Mouse (Mus musculus) ES-E14 (cell line): ENCODE results near the gene Arl15.

Experiments used
- CHD2 ChIP-seq: IDR thresholded peaks from 2 replicates; pipeline ENCODE4 v1.6.1; 2014; ENCODE audit warnings: mild to moderate bottlenecking, low read depth, low read length, inconsistent platforms
- HCFC1 ChIP-seq: IDR thresholded peaks from 2 replicates; pipeline ENCODE4 v1.6.1; 2012; ENCODE audit warnings: low read length, inconsistent platforms, borderline replicate concordance; ENCODE audit not compliant: insufficient read depth
- MAFK ChIP-seq: IDR thresholded peaks from 2 replicates; pipeline ENCODE4 v1.6.1; 2014; ENCODE audit warnings: mild to moderate bottlenecking, low read depth, low read length, inconsistent platforms; ENCODE audit not compliant: insufficient read depth
- ZC3H11A ChIP-seq: IDR thresholded peaks from 2 replicates; pipeline ENCODE4 v1.6.1; 2012; ENCODE audit warnings: low read depth, mild to moderate bottlenecking, inconsistent platforms, low read length, borderline replicate concordance
- ZNF384 ChIP-seq: IDR thresholded peaks from 2 replicates; pipeline ENCODE4 v1.6.1; 2012; ENCODE audit warnings: low read depth, low read length, inconsistent platforms

GRCm38 (mm10) chr13:113811141-113811540 lies 16.8 kb downstream of the Arl15 start:
- no peak for TF ChIP-seq ZNF384
- TF ChIP-seq MAFK, result no peak
- TF ChIP-seq ZC3H11A, result no peak
- no peak for TF ChIP-seq CHD2
- TF ChIP-seq HCFC1, result no peak
